Mouse (Mus musculus) lung, postnatal 0 days (tissue): ENCODE measurements around the gene Rnf215. TPM values are rescaled to one million over a fixed set of nuclear protein-coding genes. Genes with fewer than 3 reads are reported as not detected.

Experiments used
- ATAC-seq: fragments of 200-750 bp; cut with Nextera tagmentation; 2 replicates; pipeline ENCODE4 v1.8.0; 2017; ENCODE audit warnings: moderate library complexity
- DNase-seq: peaks from one replicate; pipeline ENCODE4 v3.0.0-alpha.2; 2016; ENCODE audit warnings: low spot score
- H3K27ac ChIP-seq: fragments of 300-500 bp; sonication (generic); 2 replicates; pipeline ENCODE4 v1.5.1; 2014; ENCODE audit warnings: antibody characterized with exemption, mild to moderate bottlenecking, low read length, mixed read lengths
- H3K27me3 ChIP-seq: fragments of 300-500 bp; sonication (generic); replicated peaks from 2 replicates; pipeline ENCODE4 v1.6.1; 2014; ENCODE audit warnings: low read length, mixed read lengths; ENCODE audit not compliant: insufficient read depth
- H3K36me3 ChIP-seq: fragments of 300-500 bp; sonication (generic); 2 replicates; pipeline ENCODE4 v1.6.1; 2014; ENCODE audit warnings: low read length, mixed read lengths; ENCODE audit not compliant: insufficient read depth
- H3K4me1 ChIP-seq: fragments of 300-500 bp; sonication (generic); 2 replicates; pipeline ENCODE4 v1.6.1; 2014; ENCODE audit warnings: antibody characterized with exemption, low read depth, low read length, mixed read lengths; ENCODE audit not compliant: insufficient read depth
- H3K4me2 ChIP-seq: fragments of 300-500 bp; sonication (generic); replicated peaks from 2 replicates; pipeline ENCODE4 v1.6.1; 2014; ENCODE audit warnings: low read depth, mild to moderate bottlenecking, low read length, moderate library complexity, mixed read lengths
- H3K4me3 ChIP-seq: fragments of 300-500 bp; sonication (generic); 2 replicates; pipeline ENCODE4 v1.5.1; 2014; ENCODE audit warnings: low read depth, low read length
- H3K9ac ChIP-seq: fragments of 300-500 bp; sonication (generic); replicated peaks from 2 replicates; pipeline ENCODE4 v1.6.1; 2014; ENCODE audit warnings: low read depth, mild to moderate bottlenecking
- H3K9me3 ChIP-seq: fragments of 300-500 bp; sonication (generic); 2 replicates; pipeline ENCODE4 v1.6.1; 2016; ENCODE audit warnings: low read length, mixed read lengths
- CTCF ChIP-seq: IDR thresholded peaks from 2 replicates; pipeline ENCODE4 v1.5.1; 2016; ENCODE audit warnings: antibody characterized with exemption, mild to moderate bottlenecking
- EP300 ChIP-seq: IDR thresholded peaks from 2 replicates; pipeline ENCODE4 v1.6.1; 2016; ENCODE audit warnings: antibody characterized with exemption, mild to moderate bottlenecking, control low read depth
- WGBS: fragments of 180-500 bp; shearing (Covaris S2); extraction: QIAGEN DNeasy Blood & Tissue Kit; methylation state at CpG from one replicate; pipeline ENCODE4 v1.1.7; 2014; 5-methylcytosine and 5-hydroxymethylcytosine counted together
- polyA plus RNA-seq: library from polyadenylated mRNA; unstranded; fragments of >200 nt; fragmentation: Nextera tagmentation; extraction: Ambion mirVana; gene quantifications from 2 replicates; pipeline ENCODE4 v1.2.1, GENCODE M21; 2015

Gene Rnf215
- polyA plus RNA-seq, 1 experiment from 2014 or later, result 59.0 TPM

- 80% methylated on average over 5 of the region's 5 CpGs for whole genome bisulfite sequencing
- no peak overlapping the region for H3K27ac ChIP-seq
- H3K9ac ChIP-seq, result no peak overlapping the region
- no peak overlapping the region for H3K4me2 ChIP-seq
- no peaks in the 10 kb centered on the region for H3K36me3 ChIP-seq
- DNase-seq (no peak), ATAC-seq (peak; percentile 63)
- TF ChIP-seq EP300, result no peak
- no peak for TF ChIP-seq CTCF
- H3K4me3 ChIP-seq, result no peak overlapping the region
- no peaks in the 10 kb centered on the region for H3K27me3 ChIP-seq
- no peaks in the 10 kb centered on the region for H3K4me1 ChIP-seq
- no peaks in the 10 kb centered on the region for H3K9me3 ChIP-seq
Measured at GRCm38 (mm10) chr11:4148120-4148519, 13.1 kb downstream of the Rnf215 start.

GRCm38 (mm10) chr11:4148536-4149156, 13.6 kb downstream of the Rnf215 start:
- TF ChIP-seq EP300, result no peak
- no peak for TF ChIP-seq CTCF
- no peak overlapping the region for H3K4me2 ChIP-seq
- no peaks in the 10 kb centered on the region for H3K9me3 ChIP-seq
- 82% methylated on average over 9 of the region's 9 CpGs for WGBS
- no peaks in the 10 kb centered on the region for H3K27me3 ChIP-seq
- no peaks in the 10 kb centered on the region for H3K4me1 ChIP-seq
- no peak overlapping the region for H3K27ac ChIP-seq
- no peak overlapping the region for H3K9ac ChIP-seq
- DNase-seq (no peak), ATAC-seq (no peak)
- H3K4me3 ChIP-seq, result no peak overlapping the region
- no peaks in the 10 kb centered on the region for H3K36me3 ChIP-seq

- no peak overlapping the region for H3K4me2 ChIP-seq
Measured at GRCm38 (mm10) chr11:4149886-4150285, 14.9 kb downstream of the Rnf215 start.

GRCm38 (mm10) chr11:4153694-4154093, 18.7 kb downstream of the Rnf215 start:
- 91% methylated on average over 7 of the region's 7 CpGs for WGBS
- no peak overlapping the region for H3K9ac ChIP-seq
- no peaks in the 10 kb centered on the region for H3K4me1 ChIP-seq
- H3K9me3 ChIP-seq, result no peaks in the 10 kb centered on the region
- no peak overlapping the region for H3K4me2 ChIP-seq
- ATAC-seq (no peak), DNase-seq (no peak)
- no peaks in the 10 kb centered on the region for H3K27me3 ChIP-seq
- TF ChIP-seq CTCF, result no peak
- no peak for TF ChIP-seq EP300
- no peaks in the 10 kb centered on the region for H3K36me3 ChIP-seq
- H3K27ac ChIP-seq, result no peak overlapping the region
- H3K4me3 ChIP-seq, result no peak overlapping the region

More at GRCm38 (mm10) chr11:4149886-4150285, 14.9 kb downstream of the Rnf215 start:
- Histone ChIP-seq H3K4me1 (no peaks in the 10 kb centered on the region), H3K9me3 (no peaks in the 10 kb centered on the region), H3K9ac (no peak overlapping the region), H3K27ac (no peak overlapping the region), H3K27me3 (no peaks in the 10 kb centered on the region), H3K36me3 (no peaks in the 10 kb centered on the region), H3K4me3 (no peak overlapping the region)
- ATAC-seq, result no peak
- no peak for DNase-seq
- TF ChIP-seq CTCF, result no peak
- TF ChIP-seq EP300, result no peak
- 88% methylated on average over 6 of the region's 6 CpGs for WGBS

DNA sequence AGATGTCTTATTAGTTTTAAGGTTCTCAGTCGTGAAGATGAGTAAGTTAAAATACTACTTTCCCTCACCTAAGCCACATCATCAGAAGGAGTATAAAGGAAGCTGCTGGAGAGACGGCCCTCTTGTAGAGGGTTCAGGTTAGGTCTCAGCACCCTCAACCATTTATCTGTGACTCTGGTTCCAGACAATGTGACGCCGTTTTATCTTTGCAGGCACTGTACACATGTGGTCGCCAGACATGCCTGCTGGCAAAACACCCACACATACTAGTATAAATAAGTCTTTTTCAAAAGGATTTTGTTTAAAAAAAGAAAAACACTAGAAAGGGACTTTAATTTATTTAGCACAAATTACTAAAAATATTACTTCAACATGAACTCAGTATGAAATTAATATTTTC, 20.6 kb downstream of the Rnf215 start:
- no peak for DNase-seq
- Histone ChIP-seq H3K9me3 (no peaks in the 10 kb centered on the region), H3K27ac (no peak overlapping the region), H3K4me1 (peaks cover under 1% of the 10 kb centered on the region; the same call in 1 of the 2 replicates), H3K4me2 (no peak overlapping the region), H3K36me3 (no peaks in the 10 kb centered on the region), H3K9ac (no peak overlapping the region), H3K4me3 (no peak overlapping the region), H3K27me3 (no peaks in the 10 kb centered on the region)
- ATAC-seq, result no peak
- no peak for TF ChIP-seq CTCF
- no peak for TF ChIP-seq EP300
- 60% methylated on average over 5 of the region's 5 CpGs for WGBS

GRCm38 (mm10) chr11:4158676-4159075, 23.7 kb downstream of the Rnf215 start:
- Histone ChIP-seq H3K4me1 (peaks cover 11% of the 10 kb centered on the region; the same call in 1 of the 2 replicates), H3K4me2 (no peak overlapping the region), H3K4me3 (no peak overlapping the region), H3K36me3 (no peaks in the 10 kb centered on the region), H3K9ac (no peak overlapping the region), H3K27ac (no peak overlapping the region), H3K9me3 (no peaks in the 10 kb centered on the region), H3K27me3 (no peaks in the 10 kb centered on the region)
- WGBS, result 86% methylated on average over 3 of the region's 3 CpGs
- ATAC-seq (no peak), DNase-seq (no peak)
- TF ChIP-seq CTCF (no peak), EP300 (no peak)
